Mouse (Mus musculus): Measurements from ENCODE around the gene Rsbn1. TPM values are rescaled to one million over a fixed set of nuclear protein-coding genes. Genes with fewer than 3 reads are reported as not detected.
A peak's percentile ranks its signal among the peaks of the same experiment; 100 is the strongest.

Gene Rsbn1
- polyA plus RNA-seq, 1 experiment: 11.9 TPM

DNA sequence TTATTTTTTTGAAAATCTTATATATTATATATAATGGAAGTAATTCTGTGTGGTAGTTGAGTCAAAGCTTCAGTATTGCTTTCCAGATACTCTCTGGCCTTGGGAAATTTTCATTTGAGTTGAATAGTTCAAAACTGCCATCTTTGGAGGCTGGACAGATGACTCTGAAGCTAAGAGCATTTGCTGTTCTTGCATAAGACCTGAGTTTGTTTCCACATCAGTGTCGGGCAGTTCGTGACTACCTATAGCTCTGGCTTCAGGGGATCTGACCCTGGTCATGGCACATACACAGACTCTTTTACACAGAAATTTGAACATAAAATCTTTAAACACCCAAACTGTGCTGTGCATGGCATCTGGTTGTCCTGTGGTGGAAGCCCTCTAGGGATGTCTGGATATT is 71.3 kb downstream of the Rsbn1 start:
- peaks cover 2% of the 10 kb centered on the region; the same call in 1 of the 2 replicates for H3K4me1 ChIP-seq (ENCODE audit: control insufficient read depth, insufficient read depth, low read length)
- TF ChIP-seq POLR2A (IDR thresholded peaks at IDR 0.05; ENCODE audit: low read depth, low read length): no peak
- TF ChIP-seq CTCF (IDR thresholded peaks at IDR 0.05; ENCODE audit: borderline replicate concordance, insufficient read depth, low read length): no peak

DNA sequence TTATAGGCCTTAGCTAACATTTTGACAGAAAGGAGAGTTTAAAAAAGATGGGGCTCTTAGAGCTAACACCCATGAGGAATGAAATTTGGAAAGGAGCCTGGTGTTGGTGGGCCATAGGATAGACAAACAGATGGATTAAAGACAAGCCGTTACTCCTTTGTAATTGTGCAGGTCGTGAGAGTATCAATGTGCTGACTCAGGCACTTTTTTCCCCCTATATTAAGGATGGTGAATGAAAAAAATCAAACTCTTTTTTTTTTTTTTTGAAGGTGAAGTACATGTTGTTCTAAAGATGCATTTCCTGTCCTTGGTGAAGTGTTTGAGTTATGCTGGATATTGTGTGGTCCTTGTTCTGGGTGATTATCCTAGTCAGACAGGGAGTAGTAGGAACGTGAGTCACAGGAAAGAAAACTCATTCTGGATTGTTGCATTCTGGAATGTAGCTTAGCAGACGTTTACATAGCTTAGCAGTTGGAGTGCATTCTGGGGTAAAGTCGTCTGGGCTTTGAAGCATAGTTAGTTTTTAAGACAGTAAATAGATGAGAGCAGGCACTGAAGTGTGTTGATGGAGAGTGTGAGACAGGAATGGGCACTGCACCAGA is 74.0 kb downstream of the Rsbn1 start:
- H3K27ac ChIP-seq (ENCODE audit: insufficient read depth, low read length): peak overlapping the region; percentile 87
- no peak overlapping the region for H3K4me3 ChIP-seq (ENCODE audit: insufficient read depth, low read length)
- H3K4me1 ChIP-seq (ENCODE audit: control insufficient read depth, insufficient read depth, low read length): peaks cover 2% of the 10 kb centered on the region; the same call in 1 of the 2 replicates
- TF ChIP-seq POLR2A (IDR thresholded peaks at IDR 0.05; ENCODE audit: low read depth, low read length) (no peak), CTCF (IDR thresholded peaks at IDR 0.05; ENCODE audit: borderline replicate concordance, insufficient read depth, low read length) (no peak)

More for the DNA sequence above, 71.3 kb downstream of the Rsbn1 start:
- Histone ChIP-seq H3K27ac (ENCODE audit: insufficient read depth, low read length) (no peak overlapping the region), H3K4me3 (ENCODE audit: insufficient read depth, low read length) (no peak overlapping the region)

DNA sequence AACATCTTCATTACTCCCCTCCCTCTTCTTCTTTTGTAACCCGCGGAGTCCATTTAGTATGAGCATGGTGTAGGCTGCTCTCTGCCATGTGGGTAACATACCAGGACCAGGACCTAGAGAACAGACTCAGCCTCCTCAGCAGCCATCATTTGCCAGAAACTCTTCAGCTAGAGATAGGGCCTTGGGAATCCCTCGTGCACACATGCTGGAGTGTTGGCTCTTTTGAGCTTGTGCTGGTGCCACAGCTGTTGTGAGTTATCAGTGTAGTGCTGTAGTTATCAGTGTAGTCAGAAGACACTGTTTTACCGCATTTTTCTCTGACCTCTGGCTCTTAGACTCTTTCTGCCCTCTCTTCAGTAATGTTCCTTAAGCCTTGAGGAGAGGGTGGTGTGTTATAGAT is 75.4 kb downstream of the Rsbn1 start:
- H3K4me1 ChIP-seq (ENCODE audit: control insufficient read depth, insufficient read depth, low read length): peaks cover 2% of the 10 kb centered on the region; the same call in 1 of the 2 replicates
- H3K27ac ChIP-seq (ENCODE audit: insufficient read depth, low read length): no peak overlapping the region
- no peak for TF ChIP-seq CTCF (IDR thresholded peaks at IDR 0.05; ENCODE audit: borderline replicate concordance, insufficient read depth, low read length)
- TF ChIP-seq POLR2A (IDR thresholded peaks at IDR 0.05; ENCODE audit: low read depth, low read length): no peak
- no peak overlapping the region for H3K4me3 ChIP-seq (ENCODE audit: insufficient read depth, low read length)

DNA sequence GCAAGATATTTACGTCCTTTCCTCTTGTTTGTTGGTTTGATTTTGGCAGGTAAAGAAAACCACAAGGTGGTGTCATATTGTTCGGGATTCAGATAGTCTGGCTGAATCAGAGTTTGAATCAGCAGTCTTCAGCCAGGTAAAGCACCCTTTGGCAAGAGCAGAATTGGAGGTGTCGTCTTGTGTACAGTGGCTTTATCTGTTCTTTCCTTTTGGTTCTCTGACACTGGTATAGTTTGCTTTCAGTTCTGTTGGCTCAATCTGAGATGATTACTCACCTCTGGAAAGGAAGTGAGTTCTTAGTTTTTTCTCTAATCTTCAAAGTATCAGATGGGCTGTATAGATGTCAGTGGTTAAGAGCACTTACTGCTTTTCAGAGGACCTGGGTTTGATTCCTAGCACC is 77.4 kb downstream of the Rsbn1 start:
- Histone ChIP-seq H3K4me3 (ENCODE audit: insufficient read depth, low read length) (no peak overlapping the region), H3K27ac (ENCODE audit: insufficient read depth, low read length) (no peak overlapping the region), H3K4me1 (ENCODE audit: control insufficient read depth, insufficient read depth, low read length) (peaks cover 2% of the 10 kb centered on the region; the same call in 1 of the 2 replicates)
- TF ChIP-seq POLR2A (IDR thresholded peaks at IDR 0.05; ENCODE audit: low read depth, low read length) (no peak), CTCF (IDR thresholded peaks at IDR 0.05; ENCODE audit: borderline replicate concordance, insufficient read depth, low read length) (no peak)

DNA sequence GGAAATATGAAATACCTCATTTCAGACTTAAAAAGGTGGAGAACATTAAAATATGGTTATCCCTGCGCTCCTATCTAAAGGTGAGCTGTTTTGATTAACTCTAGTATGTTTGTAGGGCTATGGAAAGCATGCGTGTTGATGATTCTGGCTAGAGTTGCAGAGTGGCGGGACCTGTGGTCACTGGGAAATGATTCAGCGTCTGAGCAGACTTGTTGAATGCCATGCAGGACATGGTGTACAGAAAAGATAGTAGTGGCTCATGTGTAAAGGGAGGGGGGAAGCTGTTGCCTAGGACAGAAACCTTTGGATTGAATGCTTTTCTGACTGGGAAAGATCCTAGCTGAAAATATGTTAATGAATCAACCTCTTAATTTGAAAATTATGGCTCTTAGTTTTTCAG is 84.8 kb downstream of the Rsbn1 start:
- no peak overlapping the region for H3K4me3 ChIP-seq (ENCODE audit: insufficient read depth, low read length)
- no peak for TF ChIP-seq POLR2A (IDR thresholded peaks at IDR 0.05; ENCODE audit: low read depth, low read length)
- H3K4me1 ChIP-seq (ENCODE audit: control insufficient read depth, insufficient read depth, low read length): no peaks in the 10 kb centered on the region
- no peak overlapping the region for H3K27ac ChIP-seq (ENCODE audit: insufficient read depth, low read length)

DNA sequence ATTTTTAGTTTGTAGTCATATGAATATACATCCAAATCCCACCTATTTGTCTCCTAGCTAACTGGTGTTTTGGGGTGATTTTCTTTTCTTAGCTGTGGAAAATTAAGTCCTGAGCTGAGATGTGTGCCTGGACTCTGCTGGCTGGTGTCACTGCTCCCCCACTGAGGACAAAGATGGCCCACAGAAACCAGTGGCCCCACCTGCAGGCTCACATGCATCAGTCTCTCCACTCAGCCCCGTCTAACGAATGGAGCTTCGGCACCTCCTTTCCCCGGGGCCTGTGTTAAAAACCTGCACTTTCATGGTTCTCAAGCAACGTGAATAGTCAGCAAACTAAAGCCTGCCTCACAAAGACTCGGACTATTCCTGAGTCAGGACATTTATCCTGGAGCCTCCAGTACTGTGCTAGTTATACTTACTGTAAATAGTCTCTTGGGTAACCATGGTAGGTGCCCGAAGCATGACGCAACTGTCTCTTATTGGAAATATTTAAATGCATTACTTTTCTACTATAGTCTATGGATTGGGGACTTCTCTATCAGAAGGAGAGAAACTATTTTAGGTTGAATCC is 93.1 kb downstream of the Rsbn1 start:
- H3K4me3 ChIP-seq (ENCODE audit: insufficient read depth, low read length): no peak overlapping the region
- no peak overlapping the region for H3K27ac ChIP-seq (ENCODE audit: insufficient read depth, low read length)
- H3K4me1 ChIP-seq (ENCODE audit: control insufficient read depth, insufficient read depth, low read length): no peaks in the 10 kb centered on the region
- TF ChIP-seq CTCF (IDR thresholded peaks at IDR 0.05; ENCODE audit: borderline replicate concordance, insufficient read depth, low read length) (no peak), POLR2A (IDR thresholded peaks at IDR 0.05; ENCODE audit: low read depth, low read length) (no peak)

DNA sequence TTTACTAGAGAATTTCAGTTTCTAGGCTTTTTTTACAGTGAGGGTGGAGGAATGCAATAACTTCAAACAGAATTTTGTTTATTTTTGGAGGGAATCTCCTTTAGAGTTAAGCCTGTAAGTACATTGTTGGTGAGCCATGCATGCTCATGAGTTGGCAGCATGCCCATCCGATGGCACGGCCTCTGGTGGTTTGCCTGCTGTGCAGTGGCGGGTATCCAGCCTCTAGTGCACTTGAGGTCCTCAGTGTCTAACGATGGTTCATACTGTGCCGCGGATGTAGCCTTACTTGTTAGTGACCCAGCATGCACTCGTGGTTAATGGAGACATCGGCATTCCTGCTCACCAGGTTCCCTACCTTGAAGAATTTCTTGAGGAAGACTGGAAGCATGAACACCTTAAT is 93.6 kb downstream of the Rsbn1 start:
- Histone ChIP-seq H3K4me1 (ENCODE audit: control insufficient read depth, insufficient read depth, low read length) (no peaks in the 10 kb centered on the region), H3K4me3 (ENCODE audit: insufficient read depth, low read length) (no peak overlapping the region), H3K27ac (ENCODE audit: insufficient read depth, low read length) (no peak overlapping the region)
- TF ChIP-seq POLR2A (IDR thresholded peaks at IDR 0.05; ENCODE audit: low read depth, low read length) (no peak), CTCF (IDR thresholded peaks at IDR 0.05; ENCODE audit: borderline replicate concordance, insufficient read depth, low read length) (no peak)

DNA sequence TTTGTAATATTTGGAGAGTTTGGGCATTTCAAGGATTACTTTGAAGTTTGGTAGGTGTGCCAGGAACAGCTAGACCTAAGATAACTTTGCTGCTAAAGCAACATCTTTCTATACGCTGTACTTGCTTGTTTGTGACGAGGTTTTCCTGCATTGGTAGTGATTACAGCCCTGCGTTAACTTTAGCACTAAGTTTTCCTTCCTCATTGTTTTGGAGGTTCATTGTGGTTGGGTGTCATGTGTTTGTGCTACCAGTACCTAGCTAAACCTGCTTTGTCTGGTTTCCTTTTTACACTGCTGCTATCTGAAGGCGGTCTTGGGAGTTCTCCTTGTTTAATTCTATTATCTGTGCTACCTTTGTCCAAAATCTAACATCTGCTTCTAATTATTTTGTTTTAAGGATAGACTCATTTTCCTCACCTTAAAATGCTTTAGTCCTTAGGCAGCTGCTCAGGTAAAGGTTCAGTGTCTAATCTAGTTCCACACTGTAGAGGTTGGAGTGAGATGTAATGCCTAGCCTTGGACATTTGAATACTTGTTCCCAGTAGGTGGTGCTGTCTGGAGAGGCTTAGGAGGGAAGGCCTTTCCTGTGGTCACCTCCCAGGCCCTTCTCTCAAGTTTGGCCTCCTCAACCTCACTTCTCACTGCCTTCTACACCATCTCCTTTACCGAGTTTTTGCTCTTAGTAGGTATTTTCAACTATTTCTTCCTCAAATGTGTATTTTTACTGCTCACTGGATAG is 96.2 kb downstream of the Rsbn1 start:
- Histone ChIP-seq H3K4me3 (ENCODE audit: insufficient read depth, low read length) (no peak overlapping the region), H3K27ac (ENCODE audit: insufficient read depth, low read length) (no peak overlapping the region), H3K4me1 (ENCODE audit: control insufficient read depth, insufficient read depth, low read length) (no peaks in the 10 kb centered on the region)
- TF ChIP-seq POLR2A (IDR thresholded peaks at IDR 0.05; ENCODE audit: low read depth, low read length): no peak
- TF ChIP-seq CTCF (IDR thresholded peaks at IDR 0.05; ENCODE audit: borderline replicate concordance, insufficient read depth, low read length): no peak

DNA sequence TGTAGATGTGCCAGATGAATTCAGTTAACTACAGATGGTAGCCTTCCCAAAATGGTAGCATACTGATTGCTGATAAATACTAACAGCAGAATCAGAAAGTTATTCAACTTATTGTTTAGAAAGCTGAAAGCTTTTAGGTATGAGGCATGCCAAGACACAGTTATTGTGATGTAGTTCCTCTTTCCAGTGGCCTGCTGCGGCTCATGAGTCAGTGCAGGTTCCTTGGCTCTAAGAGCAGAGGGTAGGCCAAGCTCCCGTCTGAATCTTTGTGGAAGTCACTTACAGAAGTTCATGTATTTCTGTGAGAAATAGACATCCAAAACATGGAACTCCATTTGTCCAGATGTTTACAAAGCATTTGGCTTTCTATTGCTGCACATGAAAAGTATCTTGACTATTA is 98.1 kb downstream of the Rsbn1 start:
- H3K4me3 ChIP-seq (ENCODE audit: insufficient read depth, low read length): no peak overlapping the region
- no peaks in the 10 kb centered on the region for H3K4me1 ChIP-seq (ENCODE audit: control insufficient read depth, insufficient read depth, low read length)
- no peak for TF ChIP-seq POLR2A (IDR thresholded peaks at IDR 0.05; ENCODE audit: low read depth, low read length)
- no peak for TF ChIP-seq CTCF (IDR thresholded peaks at IDR 0.05; ENCODE audit: borderline replicate concordance, insufficient read depth, low read length)
- no peak overlapping the region for H3K27ac ChIP-seq (ENCODE audit: insufficient read depth, low read length)

Other genes starting within 250 kb of the Rsbn1 start
- gene Olfml3, start 176.1 kb upstream of the Rsbn1 start, polyA plus RNA-seq (2011; ENCODE audit: insufficient read length, low read depth, missing spikeins): 29.8 and 60.5 TPM in 2 replicates
- not detected in 2 replicates for gene Gm10964, start 174.8 kb upstream of the Rsbn1 start, polyA plus RNA-seq (2011; ENCODE audit: insufficient read length, low read depth, missing spikeins)
- gene Hipk1, start 122.6 kb upstream of the Rsbn1 start, polyA plus RNA-seq (2011; ENCODE audit: insufficient read length, low read depth, missing spikeins): 53.1 and 56.2 TPM in 2 replicates
- gene Dclre1b, start 104.7 kb upstream of the Rsbn1 start, polyA plus RNA-seq (2011; ENCODE audit: insufficient read length, low read depth, missing spikeins): 8.0 and 10.1 TPM in 2 replicates
- gene Ap4b1, start 104.6 kb upstream of the Rsbn1 start, polyA plus RNA-seq (2011; ENCODE audit: insufficient read length, low read depth, missing spikeins): 15.4 and 16.4 TPM in 2 replicates
- not detected in 2 replicates for gene Gm43064, start 104.5 kb upstream of the Rsbn1 start, polyA plus RNA-seq (2011; ENCODE audit: insufficient read length, low read depth, missing spikeins)
- gene Bcl2l15, start 81.5 kb upstream of the Rsbn1 start, polyA plus RNA-seq (2011; ENCODE audit: insufficient read length, low read depth, missing spikeins): not detected in 2 replicates
- 0.28 and 0.62 TPM in 2 replicates for gene Ptpn22, start 54.3 kb upstream of the Rsbn1 start, polyA plus RNA-seq (2011; ENCODE audit: insufficient read length, low read depth, missing spikeins)
- gene Phtf1, start 54.0 kb downstream of the Rsbn1 start, polyA plus RNA-seq (2011; ENCODE audit: insufficient read length, low read depth, missing spikeins): 47.7 and 53.1 TPM in 2 replicates

All from embryonic fibroblast, embryonic 13.5 days (primary cell).